Mouse (Mus musculus): ENCODE data around the gene Defb25. TPM values are rescaled to one million over a fixed set of nuclear protein-coding genes. Genes with fewer than 3 reads are reported as not detected.
A peak's percentile ranks its signal among the peaks of the same experiment; 100 is the strongest.
"Not testable (repeated sequence)": the region's sequence is repeated elsewhere in the genome, so short reads cannot be mapped to it uniquely, and the experiment has no call there.

Defb25 gene
- not detected in 2 replicates for polyA plus RNA-seq (2012)

GRCm38 (mm10) chr2:152622953-152623352 is at the start of gene Defb25:
TSS of gene Defb25 (minus strand) at chr2:152623053.
- H3K4me1 ChIP-seq (ENCODE audit: control insufficient read depth): peaks cover 2% of the 10 kb centered on the region; the same call in 1 of the 2 replicates
- H3K36me3 ChIP-seq (ENCODE audit: control insufficient read depth): no peaks in the 10 kb centered on the region
- H3K4me3 ChIP-seq (replicated peaks): no peak within 1 kb of the TSS
- H3K9me3 ChIP-seq (ENCODE audit: control insufficient read depth, low read length): no peaks in the 10 kb centered on the region
- peaks cover 34% of the 10 kb centered on the region for H3K27me3 ChIP-seq (ENCODE audit: control insufficient read depth)
- TF ChIP-seq GATA1 (IDR thresholded peaks at IDR 0.05; ENCODE audit: low read length): no peak
- no peak for TF ChIP-seq TAL1 (IDR thresholded peaks at IDR 0.05; ENCODE audit: low read length)

GRCm38 (mm10) chr2:152672166-152672565 is 49.3 kb upstream of the Defb25 start:
- no peaks in the 10 kb centered on the region for H3K27me3 ChIP-seq (ENCODE audit: control insufficient read depth)
- peaks cover 43% of the 10 kb centered on the region for H3K36me3 ChIP-seq (ENCODE audit: control insufficient read depth)
- TF ChIP-seq GATA1 (IDR thresholded peaks at IDR 0.05; ENCODE audit: low read length) (no peak), TAL1 (IDR thresholded peaks at IDR 0.05; ENCODE audit: low read length) (no peak)
- no peaks in the 10 kb centered on the region for H3K9me3 ChIP-seq (ENCODE audit: control insufficient read depth, low read length)
- no peak overlapping the region for H3K4me3 ChIP-seq (replicated peaks)
- peaks cover 39% of the 10 kb centered on the region for H3K4me1 ChIP-seq (ENCODE audit: control insufficient read depth)

GRCm38 (mm10) chr2:152671642-152671999 is 48.8 kb upstream of the Defb25 start:
- Histone ChIP-seq H3K36me3 (ENCODE audit: control insufficient read depth) (peaks cover 39% of the 10 kb centered on the region), H3K4me1 (ENCODE audit: control insufficient read depth) (peaks cover 39% of the 10 kb centered on the region), H3K27me3 (ENCODE audit: control insufficient read depth) (no peaks in the 10 kb centered on the region), H3K9me3 (ENCODE audit: control insufficient read depth, low read length) (no peaks in the 10 kb centered on the region), H3K4me3 (replicated peaks) (no peak overlapping the region)
- TF ChIP-seq TAL1 (IDR thresholded peaks at IDR 0.05; ENCODE audit: low read length): no peak
- no peak for TF ChIP-seq GATA1 (IDR thresholded peaks at IDR 0.05; ENCODE audit: low read length)

GRCm38 (mm10) chr2:152670983-152671641 is 48.3 kb upstream of the Defb25 start:
- peaks cover 39% of the 10 kb centered on the region for H3K4me1 ChIP-seq (ENCODE audit: control insufficient read depth)
- no peak for TF ChIP-seq TAL1 (IDR thresholded peaks at IDR 0.05; ENCODE audit: low read length)
- H3K9me3 ChIP-seq (ENCODE audit: control insufficient read depth, low read length): no peaks in the 10 kb centered on the region
- no peaks in the 10 kb centered on the region for H3K27me3 ChIP-seq (ENCODE audit: control insufficient read depth)
- H3K4me3 ChIP-seq (replicated peaks): peak overlapping the region; percentile 85
- peaks cover 34% of the 10 kb centered on the region for H3K36me3 ChIP-seq (ENCODE audit: control insufficient read depth)

GRCm38 (mm10) chr2:152669639-152670484 is 47.0 kb upstream of the Defb25 start:
- Histone ChIP-seq H3K27me3 (ENCODE audit: control insufficient read depth) (peaks cover 2% of the 10 kb centered on the region; the same call in 1 of the 2 replicates), H3K9me3 (ENCODE audit: control insufficient read depth, low read length) (no peaks in the 10 kb centered on the region), H3K4me1 (ENCODE audit: control insufficient read depth) (peaks cover 39% of the 10 kb centered on the region), H3K4me3 (replicated peaks) (peak overlapping the region; percentile 85), H3K36me3 (ENCODE audit: control insufficient read depth) (peaks cover 22% of the 10 kb centered on the region)
- TF ChIP-seq TAL1 (IDR thresholded peaks at IDR 0.05; ENCODE audit: low read length) (no peak), GATA1 (IDR thresholded peaks at IDR 0.05; ENCODE audit: low read length) (no peak)

GRCm38 (mm10) chr2:152669256-152669638 is 46.4 kb upstream of the Defb25 start, which contains the start of gene H13:
TSS of gene H13 (plus strand) at chr2:152669461.
- H3K36me3 ChIP-seq (ENCODE audit: control insufficient read depth): peaks cover 20% of the 10 kb centered on the region
- H3K9me3 ChIP-seq (ENCODE audit: control insufficient read depth, low read length): no peaks in the 10 kb centered on the region
- peaks cover 2% of the 10 kb centered on the region; the same call in 1 of the 2 replicates for H3K27me3 ChIP-seq (ENCODE audit: control insufficient read depth)
- H3K4me1 ChIP-seq (ENCODE audit: control insufficient read depth): peaks cover 39% of the 10 kb centered on the region
- H3K4me3 ChIP-seq (replicated peaks): peak within 1 kb of the TSS; percentile 85
- TF ChIP-seq GATA1 (IDR thresholded peaks at IDR 0.05; ENCODE audit: low read length) (no peak), TAL1 (IDR thresholded peaks at IDR 0.05; ENCODE audit: low read length) (no peak)

- H3K4me1 ChIP-seq (ENCODE audit: control insufficient read depth): peaks cover 22% of the 10 kb centered on the region
- H3K27me3 ChIP-seq (ENCODE audit: control insufficient read depth); H3K4me3 ChIP-seq (replicated peaks); H3K9me3 ChIP-seq (ENCODE audit: control insufficient read depth, low read length); H3K36me3 ChIP-seq (ENCODE audit: control insufficient read depth): not testable (repeated sequence)
Observed at GRCm38 (mm10) chr2:152666191-152666590, 43.3 kb upstream of the Defb25 start.

GRCm38 (mm10) chr2:152661163-152661562 is 38.3 kb upstream of the Defb25 start:
- Histone ChIP-seq H3K36me3 (ENCODE audit: control insufficient read depth) (no peaks in the 10 kb centered on the region), H3K9me3 (ENCODE audit: control insufficient read depth, low read length) (no peaks in the 10 kb centered on the region), H3K4me3 (replicated peaks) (no peak overlapping the region), H3K27me3 (ENCODE audit: control insufficient read depth) (peaks cover 2% of the 10 kb centered on the region; the same call in 1 of the 2 replicates), H3K4me1 (ENCODE audit: control insufficient read depth) (no peaks in the 10 kb centered on the region)
- TF ChIP-seq GATA1 (IDR thresholded peaks at IDR 0.05; ENCODE audit: low read length): no peak
- no peak for TF ChIP-seq TAL1 (IDR thresholded peaks at IDR 0.05; ENCODE audit: low read length)

GRCm38 (mm10) chr2:152657398-152657797 is 34.5 kb upstream of the Defb25 start:
- Histone ChIP-seq H3K27me3 (ENCODE audit: control insufficient read depth) (no peaks in the 10 kb centered on the region), H3K36me3 (ENCODE audit: control insufficient read depth) (no peaks in the 10 kb centered on the region)

More at GRCm38 (mm10) chr2:152657398-152657797, 34.5 kb upstream of the Defb25 start:
- TF ChIP-seq TAL1 (IDR thresholded peaks at IDR 0.05; ENCODE audit: low read length) (no peak), GATA1 (IDR thresholded peaks at IDR 0.05; ENCODE audit: low read length) (no peak)
- H3K4me3 ChIP-seq (replicated peaks): no peak overlapping the region
- H3K9me3 ChIP-seq (ENCODE audit: control insufficient read depth, low read length): no peaks in the 10 kb centered on the region
- H3K4me1 ChIP-seq (ENCODE audit: control insufficient read depth): no peaks in the 10 kb centered on the region
